Mouse (Mus musculus): ENCODE measurements around the gene Plekha3.

DNA sequence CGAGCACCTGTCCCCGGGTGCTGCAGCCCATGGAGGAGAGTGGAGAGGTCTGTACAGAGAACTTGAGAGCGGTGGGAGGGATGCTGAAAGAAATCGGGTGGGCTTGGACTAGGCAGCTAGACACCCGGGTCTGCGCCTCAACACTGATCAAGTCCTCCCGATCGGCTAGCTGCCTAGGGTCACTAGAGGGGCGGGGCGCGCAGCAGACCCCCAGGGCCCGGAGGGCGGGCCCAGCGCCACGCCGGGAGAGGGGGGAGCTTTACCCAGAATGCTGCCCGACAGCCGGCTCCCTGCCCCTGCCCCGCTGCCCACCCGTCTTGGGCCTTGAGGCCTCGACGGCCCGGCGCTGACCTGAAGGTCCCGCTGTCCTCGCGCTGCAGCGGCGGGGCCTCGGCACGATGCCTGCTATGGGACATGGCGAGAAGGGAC lies 27.6 kb upstream of the Plekha3 start:
- no peak for TF ChIP-seq CTCF (IDR thresholded peaks at IDR 0.05; ENCODE audit: low read depth)
- TF ChIP-seq EP300 (IDR thresholded peaks at IDR 0.05; ENCODE audit: low read depth): no peak

Measured in liver, postnatal 0 days (tissue).